Mouse (Mus musculus): ENCODE measurements around the gene Dspp. TPM values are rescaled to one million over a fixed set of nuclear protein-coding genes. Genes with fewer than 3 reads are reported as not detected.

The Dspp gene
- polyA plus RNA-seq, 1 experiment from 2014 or later, result not detected

- Histone ChIP-seq H3K27ac (no peak overlapping the region), H3K36me3 (ENCODE audit: inconsistent target) (no peaks in the 10 kb centered on the region), H3K79me2 (ENCODE audit: inconsistent target) (no peaks in the 10 kb centered on the region), H3K4me3 (ENCODE audit: inconsistent target) (no peak overlapping the region)
- 80% methylated on average over 7 of the region's 7 CpGs for WGBS (ENCODE audit: missing documents)
Observed at GRCm38 (mm10) chr5:104158332-104159052, 12.0 kb upstream of the Dspp start.

DNA sequence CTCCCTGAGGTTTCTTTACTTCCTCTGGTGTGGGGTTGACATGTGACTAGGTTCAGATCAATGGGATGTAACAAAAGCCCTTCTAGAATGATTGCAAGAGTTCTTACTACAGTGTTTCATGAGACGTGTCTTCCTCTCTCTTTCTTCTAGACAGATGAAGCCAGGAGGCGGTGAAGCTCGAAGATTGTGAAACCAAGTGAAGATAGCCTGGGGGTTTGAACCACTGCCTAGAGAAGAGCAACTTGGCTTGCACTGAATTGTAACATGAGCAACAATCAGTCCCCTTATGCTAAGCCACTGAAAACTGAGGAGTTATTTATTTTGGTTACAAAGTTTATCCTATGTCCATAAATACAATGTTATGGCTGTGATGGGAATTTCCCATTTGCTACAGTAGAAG lies 9.9 kb upstream of the Dspp start:
- no peak overlapping the region for H3K27ac ChIP-seq
- WGBS (ENCODE audit: missing documents), result 87% methylated on average over 3 of the region's 3 CpGs
- H3K79me2 ChIP-seq (ENCODE audit: inconsistent target), result no peaks in the 10 kb centered on the region
- no peak overlapping the region for H3K4me3 ChIP-seq (ENCODE audit: inconsistent target)
- no peaks in the 10 kb centered on the region for H3K36me3 ChIP-seq (ENCODE audit: inconsistent target)

GRCm38 (mm10) chr5:104161390-104161789 lies 9.1 kb upstream of the Dspp start:
- Histone ChIP-seq H3K27ac (no peak overlapping the region), H3K36me3 (ENCODE audit: inconsistent target) (no peaks in the 10 kb centered on the region), H3K79me2 (ENCODE audit: inconsistent target) (no peaks in the 10 kb centered on the region), H3K4me3 (ENCODE audit: inconsistent target) (no peak overlapping the region)
- 100% methylated on average over 1 of the region's 1 CpGs for WGBS (ENCODE audit: missing documents)

DNA sequence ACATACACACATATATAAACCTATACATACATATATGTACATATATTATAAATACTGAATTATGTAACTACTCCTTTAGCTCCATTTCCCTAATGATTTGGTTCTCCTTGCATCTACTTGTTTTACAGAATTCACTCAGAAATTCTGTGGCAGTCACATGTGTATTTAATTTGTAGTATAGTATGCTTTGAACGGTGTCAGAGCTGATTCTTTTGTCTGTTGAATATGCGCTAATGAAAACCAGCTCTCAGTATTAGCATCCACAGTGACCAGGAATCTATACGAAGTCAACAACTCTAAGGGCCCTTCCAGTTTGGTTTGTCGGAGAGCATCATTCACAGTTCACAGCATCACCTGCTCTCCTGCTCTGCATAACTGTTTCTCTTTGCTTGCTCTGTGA lies 7.0 kb upstream of the Dspp start:
- 89% methylated on average over 4 of the region's 4 CpGs for whole genome bisulfite sequencing (ENCODE audit: missing documents)
- Histone ChIP-seq H3K36me3 (ENCODE audit: inconsistent target) (no peaks in the 10 kb centered on the region), H3K79me2 (ENCODE audit: inconsistent target) (no peaks in the 10 kb centered on the region), H3K27ac (no peak overlapping the region), H3K4me3 (ENCODE audit: inconsistent target) (no peak overlapping the region)

GRCm38 (mm10) chr5:104173094-104173493 lies 2.6 kb downstream of the Dspp start:
- no peaks in the 10 kb centered on the region for H3K36me3 ChIP-seq (ENCODE audit: inconsistent target)
- no peak overlapping the region for H3K27ac ChIP-seq
- H3K79me2 ChIP-seq (ENCODE audit: inconsistent target), result no peaks in the 10 kb centered on the region
- 81% methylated on average over 6 of the region's 6 CpGs for WGBS (ENCODE audit: missing documents)
- H3K4me3 ChIP-seq (ENCODE audit: inconsistent target), result no peak overlapping the region

DNA sequence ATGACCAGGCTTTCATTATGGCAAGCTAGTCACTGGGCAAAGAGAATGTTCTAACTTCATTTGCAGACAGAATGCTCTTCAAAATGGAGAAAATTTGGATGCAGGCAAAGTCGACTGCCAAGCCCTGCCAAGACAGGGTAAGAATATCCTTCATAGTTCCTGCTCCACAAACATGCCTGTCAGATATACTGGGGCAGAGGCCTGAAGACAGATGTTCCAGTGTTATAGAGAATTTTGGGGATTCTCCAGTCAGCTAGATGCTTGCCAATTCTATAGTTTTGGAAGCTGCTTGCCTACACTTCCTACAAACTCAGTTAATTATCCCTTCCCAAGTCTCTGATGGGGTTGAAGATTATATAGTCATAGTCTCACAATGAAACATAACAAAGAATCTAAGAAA lies 13.2 kb downstream of the Dspp start:
- H3K79me2 ChIP-seq (ENCODE audit: inconsistent target), result no peaks in the 10 kb centered on the region
- no peak overlapping the region for H3K4me3 ChIP-seq (ENCODE audit: inconsistent target)
- WGBS (ENCODE audit: missing documents), result 92% methylated on average over 1 of the region's 1 CpGs
- no peaks in the 10 kb centered on the region for H3K36me3 ChIP-seq (ENCODE audit: inconsistent target)
- H3K27ac ChIP-seq, result no peak overlapping the region

GRCm38 (mm10) chr5:104187281-104187680 lies 16.8 kb downstream of the Dspp start:
- no peaks in the 10 kb centered on the region for H3K36me3 ChIP-seq (ENCODE audit: inconsistent target)
- no peak overlapping the region for H3K4me3 ChIP-seq (ENCODE audit: inconsistent target)
- WGBS (ENCODE audit: missing documents), result 91% methylated on average over 3 of the region's 3 CpGs
- no peaks in the 10 kb centered on the region for H3K79me2 ChIP-seq (ENCODE audit: inconsistent target)
- H3K27ac ChIP-seq, result no peak overlapping the region

DNA sequence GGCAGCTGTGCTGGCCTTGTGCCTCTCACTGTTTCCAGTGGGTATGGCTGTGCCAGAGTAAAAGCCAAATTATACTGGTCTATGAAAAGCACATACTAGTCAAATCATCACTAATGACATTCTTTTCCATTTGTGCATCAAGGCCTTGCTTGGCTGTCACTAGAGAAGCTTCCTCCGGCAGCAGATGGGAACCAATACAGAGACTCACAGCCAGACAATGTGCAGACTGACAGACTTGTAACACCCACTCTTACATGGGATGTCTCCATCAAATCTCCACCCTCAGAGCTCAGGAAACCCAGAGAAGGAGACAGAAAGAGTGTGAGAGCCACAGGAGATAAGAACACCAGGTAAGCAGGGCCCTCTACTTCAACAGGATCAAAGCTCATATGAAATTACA lies 24.6 kb downstream of the Dspp start:
- Histone ChIP-seq H3K27ac (no peak overlapping the region), H3K79me2 (ENCODE audit: inconsistent target) (no peaks in the 10 kb centered on the region), H3K36me3 (ENCODE audit: inconsistent target) (no peaks in the 10 kb centered on the region), H3K4me3 (ENCODE audit: inconsistent target) (no peak overlapping the region)
- WGBS (ENCODE audit: missing documents), result 93% methylated on average over 1 of the region's 1 CpGs

DNA sequence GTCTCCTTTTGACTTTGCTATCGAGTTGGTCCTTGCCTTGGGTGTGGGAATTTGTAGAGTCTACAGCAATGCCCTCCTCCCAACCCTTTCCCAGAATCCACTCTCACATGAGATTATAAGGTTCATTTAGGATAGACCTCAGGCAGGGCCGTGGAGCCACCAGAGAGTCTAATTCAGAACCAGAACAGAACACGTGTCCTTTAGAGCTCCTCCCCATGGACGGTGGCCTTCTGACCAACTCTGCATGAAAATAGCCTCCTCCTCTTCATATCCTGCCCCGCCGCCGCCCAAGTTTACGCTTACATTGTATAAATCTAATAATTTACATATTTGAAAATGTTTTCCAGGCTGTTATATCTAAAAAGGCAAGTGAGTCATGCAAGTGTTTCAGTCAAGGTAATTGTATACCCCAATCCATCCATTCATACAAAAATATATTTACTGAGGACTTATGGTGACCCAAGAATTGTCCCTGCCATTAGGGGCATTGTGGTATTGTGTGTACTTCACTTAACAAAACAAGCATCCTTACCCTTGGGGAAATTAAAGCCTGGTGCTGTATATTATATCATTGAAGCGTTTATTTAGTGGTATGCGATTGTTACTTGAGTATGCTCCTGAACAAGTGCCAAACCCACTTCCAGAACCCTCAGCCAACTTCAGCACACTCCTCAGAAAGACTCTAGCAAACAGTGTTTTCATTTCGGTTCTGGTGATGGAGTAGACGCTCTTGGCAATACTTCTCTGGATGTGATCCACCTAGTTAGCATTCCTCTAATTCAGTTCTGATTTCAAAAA lies 30.8 kb downstream of the Dspp start:
- no peak overlapping the region for H3K27ac ChIP-seq
- H3K79me2 ChIP-seq (ENCODE audit: inconsistent target), result no peaks in the 10 kb centered on the region
- no peaks in the 10 kb centered on the region for H3K36me3 ChIP-seq (ENCODE audit: inconsistent target)
- WGBS (ENCODE audit: missing documents), result 83% methylated on average over 12 of the region's 12 CpGs
- H3K4me3 ChIP-seq (ENCODE audit: inconsistent target), result no peak overlapping the region

GRCm38 (mm10) chr5:104202351-104202750 lies 31.8 kb downstream of the Dspp start, which contains the start of gene Dmp1:
Gene Dmp1 (plus strand): TSS chr5:104202613.
- WGBS (ENCODE audit: missing documents), result 30% methylated on average over 5 of the region's 5 CpGs
- Histone ChIP-seq H3K27ac (no peak within 1 kb of the TSS), H3K36me3 (ENCODE audit: inconsistent target) (no peaks in the 10 kb centered on the region), H3K79me2 (ENCODE audit: inconsistent target) (no peaks in the 10 kb centered on the region), H3K4me3 (ENCODE audit: inconsistent target) (no peak within 1 kb of the TSS)

GRCm38 (mm10) chr5:104212531-104212930 lies 42.0 kb downstream of the Dspp start:
- Histone ChIP-seq H3K79me2 (ENCODE audit: inconsistent target) (no peaks in the 10 kb centered on the region), H3K27ac (no peak overlapping the region), H3K4me3 (ENCODE audit: inconsistent target) (no peak overlapping the region), H3K36me3 (ENCODE audit: inconsistent target) (no peaks in the 10 kb centered on the region)
- WGBS (ENCODE audit: missing documents), result 90% methylated on average over 11 of the region's 11 CpGs

DNA sequence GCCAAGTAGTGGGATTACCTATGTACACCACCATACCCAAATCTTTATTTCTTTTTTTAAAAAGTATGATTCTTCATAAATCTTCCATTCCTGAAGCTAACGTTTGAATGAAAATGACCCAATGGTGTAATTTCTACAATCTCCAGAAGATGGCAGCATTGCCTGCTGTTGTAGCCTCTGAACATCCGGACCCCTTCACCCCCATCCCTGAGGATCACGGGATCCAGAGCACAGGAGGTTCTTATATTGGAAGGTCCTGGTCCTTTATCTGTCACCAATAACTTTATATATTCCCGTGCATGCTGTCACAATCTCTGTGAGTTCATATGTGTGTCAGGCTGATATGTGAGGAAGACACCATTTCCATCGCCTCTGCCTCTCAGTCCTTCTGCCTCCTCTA lies 48.4 kb downstream of the Dspp start:
- WGBS (ENCODE audit: missing documents), result 30% methylated on average over 5 of the region's 5 CpGs
- Histone ChIP-seq H3K36me3 (ENCODE audit: inconsistent target) (no peaks in the 10 kb centered on the region), H3K27ac (no peak overlapping the region), H3K4me3 (ENCODE audit: inconsistent target) (no peak overlapping the region), H3K79me2 (ENCODE audit: inconsistent target) (no peaks in the 10 kb centered on the region)

- Histone ChIP-seq H3K36me3 (ENCODE audit: inconsistent target) (no peaks in the 10 kb centered on the region), H3K27ac (no peak overlapping the region)
- WGBS (ENCODE audit: missing documents), result 54% methylated on average over 3 of the region's 3 CpGs
Observed at GRCm38 (mm10) chr5:104224299-104224698, 53.8 kb downstream of the Dspp start.

DNA sequence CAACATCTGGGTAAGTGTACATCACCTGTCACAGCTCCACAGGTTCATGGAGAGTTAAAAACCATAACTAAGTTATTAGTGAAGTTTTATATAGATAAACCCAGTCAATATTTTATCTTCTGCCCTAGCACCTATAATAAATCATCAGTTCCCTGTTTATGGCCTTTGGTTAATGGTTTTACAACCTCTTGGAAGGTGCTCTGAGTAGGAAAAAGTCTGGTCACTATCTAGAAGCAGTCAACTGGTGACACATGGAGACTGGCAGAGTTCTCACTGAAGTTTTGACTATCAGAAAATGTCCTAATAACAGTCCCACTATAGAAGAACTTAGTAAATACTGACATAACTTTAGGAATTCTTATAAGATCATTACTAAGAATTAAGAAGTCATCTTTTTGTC lies 54.2 kb downstream of the Dspp start:
- no peak overlapping the region for H3K4me3 ChIP-seq (ENCODE audit: inconsistent target)
- no peak overlapping the region for H3K27ac ChIP-seq
- H3K36me3 ChIP-seq (ENCODE audit: inconsistent target), result no peaks in the 10 kb centered on the region
- no peaks in the 10 kb centered on the region for H3K79me2 ChIP-seq (ENCODE audit: inconsistent target)

More at GRCm38 (mm10) chr5:104224299-104224698, 53.8 kb downstream of the Dspp start:
- H3K4me3 ChIP-seq (ENCODE audit: inconsistent target), result no peak overlapping the region
- no peaks in the 10 kb centered on the region for H3K79me2 ChIP-seq (ENCODE audit: inconsistent target)

DNA sequence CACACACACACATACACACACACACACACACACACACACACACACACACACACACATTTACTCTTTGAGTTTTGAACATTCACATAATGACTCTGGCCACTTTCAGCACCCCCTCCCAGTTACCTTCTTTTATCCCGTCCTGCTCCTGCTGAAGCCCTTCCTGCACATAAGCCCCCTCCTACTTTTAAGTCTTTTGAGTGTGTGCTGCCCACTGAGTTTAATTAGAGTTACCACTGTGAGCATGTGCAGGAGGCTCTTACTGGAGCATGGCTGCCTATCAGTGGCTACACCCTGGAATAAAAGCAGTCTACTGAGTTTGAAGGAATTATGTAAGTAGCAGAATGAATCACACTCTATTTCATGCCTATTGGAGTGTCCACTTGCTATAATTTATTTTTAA lies 58.0 kb downstream of the Dspp start:
- Histone ChIP-seq H3K4me3 (ENCODE audit: inconsistent target) (no peak overlapping the region), H3K36me3 (ENCODE audit: inconsistent target) (no peaks in the 10 kb centered on the region), H3K79me2 (ENCODE audit: inconsistent target) (no peaks in the 10 kb centered on the region), H3K27ac (no peak overlapping the region)
- no CpG with 5 or more reads among the region's 1 CpGs for WGBS (ENCODE audit: missing documents)

All from macrophage (primary cell).